Mouse (Mus musculus) neural tube, embryonic 14.5 days (tissue): ENCODE data around the gene Etfbkmt. TPM values are rescaled to one million over a fixed set of nuclear protein-coding genes. Genes with fewer than 3 reads are reported as not detected.

Source experiments
- polyA plus RNA-seq: library from polyadenylated mRNA; unstranded; fragments of >200 nt; fragmentation: Nextera tagmentation; extraction: Ambion mirVana; gene quantifications from 2 replicates; pipeline ENCODE4 v1.2.1, GENCODE M21; 2014

Etfbkmt gene
- polyA plus RNA-seq, 1 experiment from 2014 or later = 6.7 TPM

Other genes with a start within 250 kb of the Etfbkmt start
- 9.1 and 10.2 TPM in 2 replicates for gene Caprin2, start 243.6 kb upstream of the Etfbkmt start, polyA plus RNA-seq
- 35.5 and 56.0 TPM in 2 replicates for gene Sinhcaf, start 193.4 kb upstream of the Etfbkmt start, polyA plus RNA-seq
- 23.3 and 32.3 TPM in 2 replicates for gene Dennd5b, start 38.2 kb upstream of the Etfbkmt start, polyA plus RNA-seq
- gene Gm10203, start 9.7 kb upstream of the Etfbkmt start, polyA plus RNA-seq = not detected in 2 replicates
- gene Amn1, start 48.9 kb downstream of the Etfbkmt start, polyA plus RNA-seq = 111 and 125 TPM in 2 replicates
- gene Resf1, start 169.6 kb downstream of the Etfbkmt start, polyA plus RNA-seq = 30.5 and 30.8 TPM in 2 replicates